ENCODE assay signal across 8 mouse cellular contexts in genomic region chr2:93261521-93262290, GRCm38 (mm10).
DNase-seq lines count a peak whose midpoint lies in the region; ATAC-seq and TF ChIP-seq lines count a peak whose summit lies in the region.

No protein-coding gene starts in this region.

- no peak for DNase-seq in hindbrain, embryonic 11.5 days (ENCODE audit: low spot score)
- DNase-seq in hindbrain, embryonic 14.5 days (ENCODE audit: low spot score), result no peak
- DNase-seq in heart, postnatal 10 days, result peak; percentile 58 to 64
- no peak for DNase-seq in limb, embryonic 10.5 days (ENCODE audit: low spot score)
- DNase-seq in gastrocnemius, postnatal 25 days, result no peak
- no peak for DNase-seq in frontal cortex, postnatal 14 days (ENCODE audit: low spot score in 2 of 2)
- no peak for DNase-seq in midbrain, postnatal 0 days (ENCODE audit: low spot score)

- no peak for TF ChIP-seq CTCF in midbrain, postnatal 0 days (IDR thresholded peaks at IDR 0.05)

- no peak for ATAC-seq in hindbrain, embryonic 11.5 days (ENCODE audit: low FRiP score)
- no peak for ATAC-seq in hindbrain, embryonic 14.5 days (ENCODE audit: low FRiP score)
- no peak for ATAC-seq in neural tube, embryonic 13.5 days (ENCODE audit: low read depth)
- ATAC-seq in midbrain, postnatal 0 days (ENCODE audit: low FRiP score), result no peak

- no peaks in the 10 kb centered on the region for H3K27me3 ChIP-seq in hindbrain, embryonic 11.5 days (ENCODE audit: control insufficient read depth, insufficient read depth, low read length)
- H3K27me3 ChIP-seq in hindbrain, embryonic 14.5 days (ENCODE audit: control insufficient read depth, insufficient read depth, low read length), result no peaks in the 10 kb centered on the region
- H3K27me3 ChIP-seq in limb, embryonic 10.5 days (ENCODE audit: low read depth, poor library complexity, severe bottlenecking), result no peaks in the 10 kb centered on the region
- no peaks in the 10 kb centered on the region for H3K27me3 ChIP-seq in neural tube, embryonic 13.5 days
- H3K27me3 ChIP-seq in midbrain, postnatal 0 days (ENCODE audit: insufficient read depth, low read length), result no peaks in the 10 kb centered on the region

- intact Hi-C loops in heart, postnatal 10 days (cut with DNase I), result no loop called here

- no peaks in the 10 kb centered on the region for H3K36me3 ChIP-seq in hindbrain, embryonic 11.5 days (ENCODE audit: control insufficient read depth, insufficient read depth, low read length)
- no peaks in the 10 kb centered on the region for H3K36me3 ChIP-seq in hindbrain, embryonic 14.5 days (replicated peaks; ENCODE audit: control insufficient read depth, insufficient read depth)
- H3K36me3 ChIP-seq in limb, embryonic 10.5 days, result no peaks in the 10 kb centered on the region
- no peaks in the 10 kb centered on the region for H3K36me3 ChIP-seq in neural tube, embryonic 13.5 days
- no peaks in the 10 kb centered on the region for H3K36me3 ChIP-seq in midbrain, postnatal 0 days (ENCODE audit: insufficient read depth, low read length)

- peak overlapping the region; percentile 54; the same call in 1 of the 2 replicates for H3K27ac ChIP-seq in hindbrain, embryonic 11.5 days (ENCODE audit: low read depth, low read length)
- H3K27ac ChIP-seq in hindbrain, embryonic 14.5 days, result no peak overlapping the region
- peak overlapping the region; percentile 71 for H3K27ac ChIP-seq in limb, embryonic 10.5 days
- H3K27ac ChIP-seq in neural tube, embryonic 13.5 days (replicated peaks), result peak overlapping the region; percentile 59
- no peak overlapping the region for H3K27ac ChIP-seq in midbrain, postnatal 0 days (ENCODE audit: low read depth, low read length)

- H3K4me2 ChIP-seq in hindbrain, embryonic 11.5 days (replicated peaks; ENCODE audit: low read depth, low read length), result no peak overlapping the region
- H3K4me2 ChIP-seq in hindbrain, embryonic 14.5 days (replicated peaks), result no peak overlapping the region
- H3K4me2 ChIP-seq in neural tube, embryonic 13.5 days, result no peak overlapping the region
- no peak overlapping the region for H3K4me2 ChIP-seq in midbrain, postnatal 0 days (ENCODE audit: low read depth, low read length, poor library complexity, severe bottlenecking)

- H3K9ac ChIP-seq in hindbrain, embryonic 11.5 days (ENCODE audit: low read depth, low read length), result peak overlapping the region; percentile 11; the same call in 1 of the 2 replicates
- H3K9ac ChIP-seq in hindbrain, embryonic 14.5 days, result no peak overlapping the region
- H3K9ac ChIP-seq in neural tube, embryonic 13.5 days, result no peak overlapping the region
- no peak overlapping the region for H3K9ac ChIP-seq in midbrain, postnatal 0 days (replicated peaks; ENCODE audit: low read length, poor library complexity, severe bottlenecking)

- H3K4me3 ChIP-seq in hindbrain, embryonic 11.5 days (ENCODE audit: low read depth, low read length), result no peak overlapping the region
- no peak overlapping the region for H3K4me3 ChIP-seq in hindbrain, embryonic 14.5 days (replicated peaks; ENCODE audit: low read length)
- no peak overlapping the region for H3K4me3 ChIP-seq in limb, embryonic 10.5 days
- no peak overlapping the region for H3K4me3 ChIP-seq in neural tube, embryonic 13.5 days
- H3K4me3 ChIP-seq in midbrain, postnatal 0 days (ENCODE audit: low read depth, low read length), result no peak overlapping the region

- H3K4me1 ChIP-seq in hindbrain, embryonic 11.5 days (replicated peaks; ENCODE audit: control insufficient read depth, insufficient read depth, low read length), result peaks cover 5% of the 10 kb centered on the region; the same call in 1 of the 2 replicates
- H3K4me1 ChIP-seq in hindbrain, embryonic 14.5 days (replicated peaks; ENCODE audit: control insufficient read depth, insufficient read depth, low read length), result peaks cover 55% of the 10 kb centered on the region
- peaks cover 67% of the 10 kb centered on the region for H3K4me1 ChIP-seq in limb, embryonic 10.5 days
- peaks cover 83% of the 10 kb centered on the region for H3K4me1 ChIP-seq in neural tube, embryonic 13.5 days (replicated peaks)
- H3K4me1 ChIP-seq in midbrain, postnatal 0 days (ENCODE audit: insufficient read depth, low read length), result peaks cover 10% of the 10 kb centered on the region; the same call in 1 of the 2 replicates

- WGBS in hindbrain, embryonic 11.5 days, result 68% methylated on average over 6 of the region's 6 CpGs
- 46% methylated on average over 6 of the region's 6 CpGs for WGBS in hindbrain, embryonic 14.5 days
- WGBS in limb, embryonic 10.5 days, result 58% methylated on average over 6 of the region's 6 CpGs
- WGBS in neural tube, embryonic 13.5 days, result 44% methylated on average over 6 of the region's 6 CpGs
- WGBS in midbrain, postnatal 0 days, result 68% methylated on average over 6 of the region's 6 CpGs

- no peaks in the 10 kb centered on the region for H3K9me3 ChIP-seq in hindbrain, embryonic 11.5 days (ENCODE audit: control insufficient read depth, low read length)
- H3K9me3 ChIP-seq in hindbrain, embryonic 14.5 days (ENCODE audit: control insufficient read depth, low read length), result no peaks in the 10 kb centered on the region
- H3K9me3 ChIP-seq in limb, embryonic 10.5 days (replicated peaks), result no peaks in the 10 kb centered on the region
- H3K9me3 ChIP-seq in neural tube, embryonic 13.5 days, result no peaks in the 10 kb centered on the region
- no peaks in the 10 kb centered on the region for H3K9me3 ChIP-seq in midbrain, postnatal 0 days (ENCODE audit: low read length)

Comparison
In these comparisons a context has a peak if more than half of its experiments do, and no peak if none do; other contexts are left out.
1. H3K27ac ChIP-seq: peak in hindbrain, embryonic 11.5 days (single experiment), limb, embryonic 10.5 days (single experiment) and neural tube, embryonic 13.5 days (single experiment); none in hindbrain, embryonic 14.5 days (single experiment) and midbrain, postnatal 0 days (single experiment).
2. DNase-seq: peak in heart, postnatal 10 days (2 of 2); none in hindbrain, embryonic 11.5 days (single experiment), hindbrain, embryonic 14.5 days (single experiment), limb, embryonic 10.5 days (single experiment), gastrocnemius, postnatal 25 days (single experiment), frontal cortex, postnatal 14 days (0 of 2) and midbrain, postnatal 0 days (single experiment).